Mouse (Mus musculus) ES-Bruce4 (cell line): ENCODE measurements around the gene Col9a2.

Experiments
- EP300 ChIP-seq: IDR thresholded peaks from 2 replicates; pipeline ENCODE4 v1.6.1; 2011; ENCODE audit warnings: low read depth, low read length; ENCODE audit not compliant: insufficient read depth
- POLR2A ChIP-seq: IDR thresholded peaks from one replicate; pipeline ENCODE4 v1.8.1; 2011; ENCODE audit warnings: low read length; ENCODE audit not compliant: insufficient read depth

DNA sequence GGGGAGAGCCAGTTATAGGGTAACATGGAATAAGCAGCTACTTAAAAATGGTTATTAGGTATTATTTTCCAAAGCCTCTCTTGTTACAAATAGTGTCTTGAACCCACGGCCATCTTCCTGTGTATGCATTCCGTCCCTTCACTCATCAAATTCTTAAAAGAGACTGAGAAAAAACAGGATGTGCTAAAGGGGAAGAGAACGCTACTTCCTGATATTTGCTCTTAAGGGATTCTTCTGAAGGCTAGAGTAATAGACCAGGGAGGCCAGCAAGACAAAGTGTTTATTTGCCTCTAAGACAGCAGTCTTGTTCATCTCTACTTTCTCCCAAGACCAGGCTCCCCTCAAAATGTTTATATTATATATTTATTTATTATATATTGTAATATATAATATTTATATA is 20.9 kb upstream of the Col9a2 start:
- TF ChIP-seq POLR2A, result no peak
- no peak for TF ChIP-seq EP300
